Mouse (Mus musculus) limb, embryonic 14.5 days (tissue): ENCODE measurements around the gene Gltp. TPM values are rescaled to one million over a fixed set of nuclear protein-coding genes. Genes with fewer than 3 reads are reported as not detected.

ENCODE experiments used
- ATAC-seq: fragments of 200-750 bp; cut with Nextera tagmentation; 2 replicates; pipeline ENCODE4 v1.8.0; 2017; ENCODE audit warnings: low read depth, moderate number of reproducible peaks, moderate TSS enrichment; ENCODE audit not compliant: low FRiP score
- DNase-seq: peaks from one replicate; pipeline ENCODE4 v3.0.0-alpha.2; 2015; ENCODE audit warnings: low spot score
- H3K27ac ChIP-seq: fragments of 300-500 bp; sonication (generic); replicated peaks from 2 replicates; pipeline ENCODE4 v1.5.1; 2014; ENCODE audit warnings: low read depth, mild to moderate bottlenecking, low read length, moderate library complexity, mixed read lengths
- H3K27me3 ChIP-seq: fragments of 300-500 bp; sonication (generic); 2 replicates; pipeline ENCODE4 v1.6.1; 2014; ENCODE audit warnings: low read length, mixed read lengths; ENCODE audit not compliant: control insufficient read depth, insufficient read depth
- H3K36me3 ChIP-seq: fragments of 300-500 bp; sonication (generic); 2 replicates; pipeline ENCODE4 v1.6.1; 2014; ENCODE audit warnings: mild to moderate bottlenecking, low read length, moderate library complexity, mixed read lengths; ENCODE audit not compliant: control insufficient read depth, insufficient read depth
- H3K4me1 ChIP-seq: fragments of 300-500 bp; sonication (generic); 2 replicates; pipeline ENCODE4 v1.6.1; 2014; ENCODE audit warnings: antibody characterized with exemption, low read length, mixed read lengths; ENCODE audit not compliant: control insufficient read depth, insufficient read depth
- H3K4me2 ChIP-seq: fragments of 300-500 bp; sonication (generic); replicated peaks from 2 replicates; pipeline ENCODE4 v1.6.1; 2014; ENCODE audit warnings: low read depth, mild to moderate bottlenecking, low read length, moderate library complexity; ENCODE audit not compliant: severe bottlenecking
- H3K4me3 ChIP-seq: fragments of 300-500 bp; sonication (generic); replicated peaks from 2 replicates; pipeline ENCODE4 v1.5.1; 2014; ENCODE audit warnings: low read length
- H3K9ac ChIP-seq: fragments of 300-500 bp; sonication (generic); 2 replicates; pipeline ENCODE4 v1.6.1; 2014; ENCODE audit warnings: mild to moderate bottlenecking, low read depth, low read length, moderate library complexity; ENCODE audit not compliant: severe bottlenecking
- H3K9me3 ChIP-seq: fragments of 300-500 bp; sonication (generic); 2 replicates; pipeline ENCODE4 v1.6.1; 2016; ENCODE audit warnings: low read length; ENCODE audit not compliant: control insufficient read depth
- POLR2A ChIP-seq: fragments of 200-500 bp; IDR thresholded peaks from 2 replicates; pipeline ENCODE4 v1.8.0; 2012; ENCODE audit warnings: inconsistent platforms, mild to moderate bottlenecking, moderate library complexity, borderline replicate concordance; ENCODE audit not compliant: insufficient read depth, insufficient read length; ENCODE audit errors: extremely low read depth
- WGBS: fragments of 180-500 bp; shearing (Covaris S2); extraction: QIAGEN DNeasy Blood & Tissue Kit; methylation state at CpG from one replicate; pipeline ENCODE4 v1.1.7; 2014; 5-methylcytosine and 5-hydroxymethylcytosine counted together
- polyA plus RNA-seq, 2 experiments: library from polyadenylated mRNA; depleted of rRNA in 1 of 2; stranded (reverse) in 1 of 2; unstranded in 1 of 2; fragments of >200 nt; fragmentation: Nextera tagmentation in 1 of 2; extraction: Ambion mirVana in 1 of 2; gene quantifications; 2 replicates each; pipeline versions ENCODE4 v1.2.1 to v1.2.3; 2012 to 2014

Gltp gene
- polyA plus RNA-seq, 2 experiments = 132 to 289 TPM

DNA sequence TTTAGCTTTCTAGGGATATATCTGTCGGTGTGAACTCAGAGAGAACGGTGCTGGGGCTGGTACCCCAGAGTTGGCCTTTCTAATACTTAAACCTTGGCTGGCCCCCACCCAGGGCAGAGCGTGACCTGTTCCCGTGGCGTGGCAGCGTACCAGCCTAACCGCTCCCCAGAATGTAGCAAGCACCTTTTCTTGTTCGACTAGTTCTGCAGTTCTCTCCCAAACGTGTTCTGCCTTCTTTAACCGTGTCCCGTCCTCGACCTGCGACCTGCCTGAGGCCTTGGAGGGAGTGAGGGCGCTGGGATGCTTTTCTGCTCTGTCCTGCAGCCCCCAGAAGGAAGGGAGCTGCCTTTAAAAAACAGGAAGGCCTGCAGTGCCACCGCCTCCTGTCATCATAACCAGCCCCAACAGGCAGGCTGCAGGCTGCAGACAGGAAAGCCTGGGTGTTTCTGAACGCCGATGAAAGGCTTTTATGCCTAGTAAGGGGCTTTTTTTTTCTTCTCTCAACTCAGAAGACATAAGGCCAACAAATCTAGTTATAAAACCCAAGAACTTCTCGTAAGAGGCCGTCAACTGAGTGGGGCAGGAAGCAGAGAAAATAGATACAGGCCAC is 10.0 kb downstream of the Gltp start:
- DNase-seq = no peak
- H3K4me3 ChIP-seq = no peak overlapping the region
- no peaks in the 10 kb centered on the region for H3K9me3 ChIP-seq
- ATAC-seq = no peak
- H3K27me3 ChIP-seq = no peaks in the 10 kb centered on the region
- H3K4me2 ChIP-seq = no peak overlapping the region
- no peak overlapping the region for H3K9ac ChIP-seq
- 52% methylated on average over 19 of the region's 19 CpGs for WGBS
- H3K4me1 ChIP-seq = no peaks in the 10 kb centered on the region
- peaks cover 15% of the 10 kb centered on the region for H3K36me3 ChIP-seq
- no peak for TF ChIP-seq POLR2A
- 0 out of 2 replicates have a peak overlapping the region, but pooled peaks have one; percentile 9 for H3K27ac ChIP-seq

DNA sequence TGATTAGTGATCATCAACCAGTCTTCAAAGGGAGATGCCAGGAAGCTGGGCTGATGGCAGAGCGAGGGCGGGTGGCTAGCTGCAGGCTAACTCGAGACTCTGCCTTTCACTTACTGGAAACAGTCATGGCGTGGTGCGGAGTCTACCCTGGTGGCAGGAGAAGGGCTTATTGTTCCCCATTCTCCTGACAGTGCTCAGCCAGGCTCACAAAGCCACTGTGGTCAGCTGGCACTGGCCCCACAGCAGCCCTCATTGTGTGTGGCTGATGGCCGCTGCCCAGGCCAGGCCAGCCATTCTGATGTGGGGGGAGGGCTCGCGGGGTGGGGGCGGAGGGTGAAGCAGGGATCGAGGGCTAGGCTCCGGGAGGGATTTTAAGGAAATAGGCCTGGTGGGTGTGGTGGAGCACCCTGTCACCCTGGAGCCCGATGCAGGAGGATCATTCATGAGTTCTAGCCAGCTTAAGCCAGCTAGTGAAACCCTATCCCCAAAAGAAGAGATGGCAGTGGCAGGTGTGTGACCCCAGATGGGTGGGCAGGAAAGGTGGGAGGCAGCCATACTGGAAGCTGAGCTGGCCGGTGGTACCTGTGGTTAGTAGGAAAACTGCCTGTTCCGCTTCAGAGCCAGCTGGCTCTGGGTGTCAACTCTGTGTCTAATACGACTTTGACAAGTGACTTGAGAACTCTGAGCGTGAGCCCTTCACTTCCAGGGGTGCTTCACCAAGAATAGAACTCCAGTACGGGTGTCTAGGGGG is 10.8 kb downstream of the Gltp start:
- Histone ChIP-seq H3K4me1 (no peaks in the 10 kb centered on the region), H3K9ac (no peak overlapping the region), H3K27me3 (no peaks in the 10 kb centered on the region), H3K27ac (no peak overlapping the region), H3K36me3 (peaks cover 18% of the 10 kb centered on the region), H3K9me3 (no peaks in the 10 kb centered on the region), H3K4me2 (no peak overlapping the region), H3K4me3 (no peak overlapping the region)
- no peak for ATAC-seq
- no peak for TF ChIP-seq POLR2A
- no peak for DNase-seq
- WGBS = 69% methylated on average over 17 of the region's 17 CpGs

DNA sequence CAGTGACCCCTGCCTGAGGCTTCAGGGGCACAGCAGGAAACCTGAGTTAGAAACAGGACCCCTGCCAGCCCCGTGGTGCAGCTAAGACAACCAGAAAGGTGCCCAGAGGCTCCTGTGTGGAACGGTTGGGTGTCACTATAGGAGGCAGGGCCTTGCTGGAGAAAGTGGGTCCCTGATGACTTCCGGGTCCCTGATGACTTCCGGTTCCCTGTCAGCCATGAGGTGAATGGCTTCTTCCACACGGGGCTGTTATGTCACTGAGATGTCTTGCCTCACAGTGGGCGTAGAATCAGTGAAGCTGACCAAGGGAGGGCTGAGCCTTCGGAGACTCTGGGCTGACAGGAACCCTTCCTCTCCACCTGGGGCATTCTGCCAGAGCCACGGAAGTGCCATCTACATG is 16.2 kb downstream of the Gltp start:
- Histone ChIP-seq H3K27ac (no peak overlapping the region), H3K4me1 (no peaks in the 10 kb centered on the region), H3K27me3 (no peaks in the 10 kb centered on the region), H3K36me3 (peaks cover 40% of the 10 kb centered on the region), H3K4me3 (no peak overlapping the region), H3K9me3 (no peaks in the 10 kb centered on the region), H3K9ac (no peak overlapping the region), H3K4me2 (no peak overlapping the region)
- TF ChIP-seq POLR2A = no peak
- no peak for DNase-seq
- no peak for ATAC-seq
- 88% methylated on average over 8 of the region's 8 CpGs for WGBS

DNA sequence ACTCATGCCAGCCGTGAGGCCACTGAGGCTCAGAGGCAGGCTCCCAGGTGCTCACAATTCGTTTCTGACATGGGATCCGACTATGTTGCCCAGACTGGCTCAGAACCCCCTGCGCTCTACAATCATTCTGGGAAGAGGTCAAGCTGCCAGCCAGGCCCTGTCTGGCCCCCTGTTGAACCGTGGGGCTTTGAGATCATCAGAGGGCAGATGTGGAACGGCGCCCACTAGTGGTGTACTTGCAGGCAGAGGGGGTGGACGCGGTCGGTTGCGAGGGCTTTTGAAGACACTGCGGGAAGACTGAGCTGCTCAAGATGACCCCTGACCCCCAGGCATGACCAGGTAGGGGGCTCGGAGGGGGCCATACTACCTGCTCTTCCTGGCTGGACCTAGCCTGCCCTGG is 17.7 kb downstream of the Gltp start:
- H3K9me3 ChIP-seq = no peaks in the 10 kb centered on the region
- WGBS = 87% methylated on average over 13 of the region's 13 CpGs

DNA sequence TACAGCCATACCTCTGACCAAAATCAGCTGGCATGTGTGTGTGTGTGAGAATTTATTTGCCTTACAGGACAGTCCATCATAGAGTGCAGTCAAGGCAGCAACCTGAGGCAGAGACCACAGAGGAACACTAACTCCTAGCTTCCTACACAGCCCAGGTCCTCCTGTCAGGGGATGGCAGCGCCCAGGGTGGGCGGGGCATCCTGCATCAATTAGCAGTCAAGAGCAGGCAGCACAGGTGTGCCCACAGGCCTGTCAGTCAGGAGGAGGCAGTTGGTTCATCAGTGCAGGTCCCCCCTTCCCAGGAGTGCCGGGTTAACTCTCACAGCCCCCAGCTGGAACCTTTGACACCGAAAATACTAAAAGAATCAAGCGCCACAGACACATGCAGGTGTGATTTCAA is 21.8 kb downstream of the Gltp start:
- H3K36me3 ChIP-seq = peaks cover 15% of the 10 kb centered on the region
- TF ChIP-seq POLR2A = no peak
- H3K9ac ChIP-seq = no peak overlapping the region
- no peaks in the 10 kb centered on the region for H3K27me3 ChIP-seq
- H3K4me2 ChIP-seq = no peak overlapping the region
- peaks cover 6% of the 10 kb centered on the region for H3K4me1 ChIP-seq
- WGBS = 88% methylated on average over 5 of the region's 5 CpGs
- H3K27ac ChIP-seq = no peak overlapping the region
- ATAC-seq (no peak), DNase-seq (no peak)
- no peak overlapping the region for H3K4me3 ChIP-seq
- H3K9me3 ChIP-seq = no peaks in the 10 kb centered on the region

More for the DNA sequence above, 17.7 kb downstream of the Gltp start:
- ATAC-seq (no peak), DNase-seq (no peak)
- no peak overlapping the region for H3K4me3 ChIP-seq
- H3K9ac ChIP-seq = no peak overlapping the region
- no peak for TF ChIP-seq POLR2A
- H3K4me2 ChIP-seq = no peak overlapping the region
- no peaks in the 10 kb centered on the region for H3K27me3 ChIP-seq
- H3K27ac ChIP-seq = no peak overlapping the region
- no peaks in the 10 kb centered on the region for H3K4me1 ChIP-seq
- peaks cover 41% of the 10 kb centered on the region for H3K36me3 ChIP-seq
